Mouse (Mus musculus) cerebellum, adult 2 months (tissue): ENCODE measurements around the gene Tmc5.

ENCODE experiments used
- CTCF ChIP-seq: fragments of 200-500 bp; IDR thresholded peaks from 2 replicates; pipeline ENCODE4 v1.5.1; 2011; ENCODE audit warnings: low read depth, mild to moderate bottlenecking, control low read depth, low read length, moderate library complexity, borderline replicate concordance; ENCODE audit not compliant: insufficient read depth
- POLR2A ChIP-seq: fragments of 200-500 bp; IDR thresholded peaks from 2 replicates; pipeline ENCODE4 v1.6.1; 2011; ENCODE audit warnings: low read length, control low read depth, borderline replicate concordance; ENCODE audit not compliant: insufficient read depth

DNA sequence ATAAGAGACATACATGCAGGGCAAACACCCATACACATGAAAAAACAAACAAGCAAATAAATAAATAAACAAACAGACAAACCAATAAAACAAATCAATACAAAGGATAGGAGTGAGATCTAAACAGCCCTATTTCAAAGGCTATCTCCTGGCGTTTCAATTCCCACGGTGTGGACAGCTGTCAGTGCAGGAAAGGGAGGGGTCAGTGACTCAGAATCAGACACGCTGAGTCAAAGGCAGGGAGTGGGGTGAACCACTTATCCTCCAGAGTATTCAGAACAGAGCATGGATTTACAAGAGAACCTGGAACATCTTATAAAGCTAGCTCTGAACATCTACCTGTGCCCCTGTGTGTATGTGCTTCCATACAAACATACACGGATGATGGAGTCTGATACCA is 100.1 kb downstream of the Tmc5 start:
- TF ChIP-seq CTCF (no peak), POLR2A (no peak)
